Mouse (Mus musculus): ENCODE measurements at regions not wholly inside any gene's neighbourhood (a gene's known extent, or its start where the extent isn't known, plus 50 kb on each side); places are given as distances from the start of the nearest gene placed in this dataset.

DNA sequence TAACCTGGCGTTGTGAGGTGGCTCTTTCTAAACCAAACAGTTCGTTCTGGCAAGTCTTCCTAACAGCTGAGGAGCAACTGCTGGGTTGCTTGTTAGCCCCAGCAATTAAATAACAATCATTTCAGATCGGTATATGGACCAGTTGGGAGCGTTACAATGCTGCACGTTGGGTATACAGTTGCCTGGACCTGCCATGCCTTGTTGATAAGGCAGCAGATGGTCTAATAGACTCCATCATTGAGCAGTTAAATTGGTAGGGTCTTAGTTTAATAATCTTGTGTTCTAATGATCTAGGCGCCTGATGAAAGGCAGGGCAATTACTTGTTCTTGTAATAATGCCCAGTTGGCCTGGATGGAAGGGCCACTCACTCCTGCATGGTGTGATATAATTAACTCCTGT lies 150.1 kb upstream of the Eomes start:
- DNase-seq = no peak

DNA sequence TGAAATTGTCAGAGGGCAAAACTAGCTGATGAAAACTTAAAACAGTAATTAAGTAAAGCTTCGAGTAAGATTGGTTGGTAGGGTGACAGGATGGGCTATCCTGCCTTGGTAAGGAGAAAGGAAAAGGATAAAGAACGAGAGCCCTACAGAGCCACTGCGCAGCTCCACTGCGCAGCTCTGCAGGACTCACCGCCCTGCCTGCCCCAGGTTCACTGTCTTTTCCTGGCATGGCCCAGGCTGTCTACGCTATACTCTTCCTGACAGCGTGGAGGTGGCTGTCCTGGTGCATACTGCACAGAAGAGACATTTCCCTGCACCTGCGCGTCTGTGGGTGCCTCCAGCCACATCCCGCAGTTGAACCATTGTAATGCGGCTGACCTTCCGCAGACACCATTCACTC lies 136.6 kb upstream of the Eomes start:
- peak; percentile 26 for DNase-seq

DNA sequence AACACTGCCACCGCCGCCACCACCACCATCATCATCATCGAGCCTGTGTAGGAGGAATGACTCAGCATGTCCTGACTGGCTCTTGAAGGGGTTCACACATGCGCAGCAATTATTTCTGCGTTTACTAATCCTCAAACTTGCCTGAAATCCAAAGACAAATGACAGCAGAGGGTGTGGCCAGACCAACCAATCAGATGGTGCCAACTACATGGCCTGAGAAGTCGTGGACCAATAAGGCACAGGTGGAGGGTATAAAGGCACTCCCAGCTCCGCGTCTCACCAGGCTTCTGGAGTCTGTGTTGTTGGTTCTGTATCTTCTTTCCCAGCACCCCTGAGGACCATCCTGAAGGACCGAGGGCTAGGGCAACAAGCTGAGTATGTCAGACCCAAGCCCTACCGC lies 123.1 kb upstream of the Eomes start:
- no peak for DNase-seq

DNA sequence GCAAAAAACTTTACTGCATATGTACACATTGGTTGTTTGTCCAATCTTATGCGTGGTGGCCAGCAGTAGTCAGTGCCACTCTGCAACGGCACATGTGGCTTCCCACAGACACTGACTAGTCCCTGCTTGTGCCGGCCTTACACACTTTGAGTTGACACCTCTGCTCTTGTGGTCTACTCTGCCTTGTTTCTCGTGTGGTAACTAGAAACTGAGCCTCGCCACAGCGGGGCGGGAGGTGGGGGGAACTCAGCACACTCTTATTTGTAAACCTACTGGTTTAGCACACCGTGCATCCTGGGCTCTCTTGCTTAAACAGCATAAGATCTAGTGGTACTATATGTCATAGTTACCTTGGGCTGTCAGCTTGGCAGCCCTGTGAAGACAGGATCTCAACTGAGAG lies 120.6 kb upstream of the Eomes start:
- no peak for DNase-seq

DNA sequence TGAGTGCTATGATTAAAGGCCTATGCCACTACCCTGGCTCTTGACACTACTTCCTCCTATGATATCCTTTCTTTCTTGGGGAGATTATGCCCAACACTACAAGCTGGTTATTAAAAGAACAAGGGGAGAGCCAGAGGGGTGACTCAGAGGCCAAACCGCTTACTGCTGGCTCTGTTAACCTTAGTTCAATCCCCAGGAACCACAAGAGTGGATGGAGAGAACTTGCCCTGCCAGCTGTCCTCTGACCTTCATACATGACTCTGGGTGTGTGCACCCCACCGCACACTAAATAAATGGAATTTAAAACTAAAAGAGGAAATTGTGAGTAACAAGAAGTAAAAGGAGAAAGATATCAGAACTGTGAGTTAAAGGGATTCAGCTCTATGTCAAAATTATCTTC lies 114.1 kb upstream of the Eomes start:
- no peak for DNase-seq

DNA sequence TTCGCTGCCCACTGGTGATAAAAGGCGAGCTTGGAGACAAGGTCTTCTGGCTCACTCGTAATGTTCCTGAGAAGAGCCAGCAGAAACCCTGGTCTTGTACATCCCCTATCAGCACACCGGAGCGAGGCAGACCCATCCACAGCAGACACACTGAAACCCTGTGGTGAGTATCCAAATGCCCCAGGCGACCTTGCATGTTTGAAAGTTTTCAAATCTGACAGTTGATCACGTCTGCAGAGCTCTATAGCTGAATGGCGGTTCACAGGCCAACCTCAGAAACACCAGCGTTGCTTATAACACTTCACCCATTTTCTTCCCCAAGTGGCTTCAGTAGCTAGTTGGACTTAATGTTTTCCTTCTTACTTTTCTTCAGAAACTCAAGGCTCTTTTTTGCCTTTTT lies 112.6 kb upstream of the Eomes start:
- no peak for DNase-seq

DNA sequence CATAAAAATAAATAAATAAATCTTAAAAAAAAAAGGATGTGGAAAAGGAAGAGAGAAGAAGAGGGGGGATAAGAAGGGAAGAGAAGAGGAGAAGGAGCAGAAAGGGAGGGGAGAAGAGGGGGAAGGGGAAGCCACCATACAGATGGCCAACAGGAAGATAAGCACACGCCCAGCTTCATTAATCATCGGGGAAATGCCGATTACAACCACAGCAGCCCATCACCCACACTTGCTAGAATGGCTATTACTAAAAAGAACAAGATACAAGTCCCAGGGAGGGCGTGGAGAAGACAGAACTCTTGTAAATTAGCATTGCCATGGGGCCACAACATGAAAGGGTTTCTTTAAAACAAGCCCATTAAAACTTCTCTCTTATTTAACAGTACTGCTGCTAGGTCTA lies 110.7 kb upstream of the Eomes start:
- no peak for DNase-seq

DNA sequence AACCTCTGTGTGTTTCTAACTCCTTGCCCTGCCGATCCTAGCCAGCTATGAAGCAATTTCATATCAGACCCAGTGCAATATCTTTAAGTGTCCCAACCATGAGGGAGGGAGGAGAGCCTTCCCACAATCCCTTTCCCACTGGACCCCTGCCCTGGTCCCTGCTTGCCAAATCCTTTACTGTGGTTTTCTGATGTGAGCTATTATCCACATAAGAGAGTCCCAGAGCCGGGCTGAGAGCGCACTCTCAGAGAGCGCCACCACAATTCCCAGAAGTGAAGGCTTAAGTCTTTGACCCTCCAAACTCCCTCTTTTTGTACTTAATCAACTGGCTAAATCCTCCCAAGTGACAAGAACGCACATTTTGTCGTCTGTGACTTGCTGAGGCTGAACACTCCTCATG lies 107.4 kb upstream of the Eomes start:
- DNase-seq = no peak

DNA sequence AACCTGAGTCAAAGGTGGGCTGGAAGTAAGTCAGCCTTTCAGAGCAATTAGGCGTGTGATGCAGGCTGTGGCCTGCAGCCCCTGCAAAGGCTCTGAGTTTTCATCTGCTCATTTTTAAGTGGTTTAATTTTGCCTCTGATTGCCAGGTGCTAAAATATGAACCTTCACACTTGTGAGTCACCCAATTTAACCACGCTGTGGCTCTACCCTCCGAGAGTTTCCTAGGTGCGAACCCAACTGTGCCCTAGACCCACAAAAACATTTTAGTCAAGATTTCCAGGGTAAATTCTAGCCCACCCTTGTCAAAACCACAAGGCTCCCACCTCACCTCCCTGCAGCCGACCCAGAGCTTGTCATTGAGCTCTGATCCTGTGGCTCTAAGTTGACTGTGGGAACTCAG lies 103.3 kb upstream of the Eomes start:
- DNase-seq = no peak

DNA sequence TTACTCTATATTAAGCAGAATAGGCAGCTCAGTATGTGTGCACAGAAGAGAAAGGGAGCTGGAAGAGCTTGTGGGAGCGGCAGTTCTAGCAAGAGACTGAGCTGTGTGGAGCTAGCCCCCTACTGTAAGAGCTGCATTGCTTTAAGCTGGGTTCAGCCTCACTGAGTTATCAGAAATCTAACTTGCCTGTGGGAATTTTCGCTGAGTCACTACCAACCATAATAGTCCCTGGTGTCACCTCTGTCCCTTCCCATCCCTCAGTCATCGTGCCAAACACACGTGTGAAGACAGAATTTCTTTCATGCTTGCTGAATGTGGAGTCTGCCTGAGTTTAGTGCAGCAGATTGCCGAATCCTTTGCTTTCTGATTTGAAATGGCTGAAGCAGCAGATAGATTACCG lies 99.0 kb upstream of the Eomes start:
- no peak for DNase-seq

DNA sequence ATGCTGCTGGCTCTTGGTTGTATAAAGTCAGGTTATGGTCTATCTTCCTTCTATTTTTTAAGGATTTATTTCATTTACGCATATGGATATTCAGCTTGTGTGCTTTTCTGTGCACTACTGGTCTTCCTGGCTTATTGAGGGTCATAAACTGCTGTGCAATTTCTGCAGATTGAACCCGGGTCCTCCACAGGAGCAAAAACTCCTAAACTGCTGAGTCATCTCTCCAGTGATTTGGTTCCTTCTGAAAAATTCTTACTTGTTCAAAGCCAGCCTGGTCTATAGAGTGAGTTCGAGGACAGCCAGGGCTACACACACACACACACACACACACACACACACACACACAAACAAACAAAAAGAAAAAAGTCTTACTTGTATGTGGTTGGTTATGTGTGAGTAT lies 95.5 kb upstream of the Eomes start:
- no peak for DNase-seq

DNA sequence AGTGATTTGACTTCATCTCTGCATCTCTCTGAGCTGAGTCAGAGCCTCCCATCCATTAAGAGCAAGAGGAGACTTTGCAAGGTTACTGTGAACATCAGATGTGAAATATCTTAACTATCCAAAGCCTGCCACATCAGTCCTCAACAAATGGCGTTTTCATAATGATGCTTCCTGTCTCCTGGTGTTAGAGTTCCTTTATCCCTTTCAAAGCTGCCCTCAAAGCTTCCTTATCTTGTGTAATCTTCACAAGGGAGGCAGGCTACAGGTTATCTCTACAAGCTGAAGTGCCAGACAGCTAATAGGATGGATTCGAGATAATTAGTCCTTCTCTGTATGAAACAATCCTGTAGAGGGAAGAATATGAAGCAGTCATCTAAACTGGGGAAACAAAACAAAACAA lies 93.4 kb upstream of the Eomes start:
- DNase-seq = no peak

DNA sequence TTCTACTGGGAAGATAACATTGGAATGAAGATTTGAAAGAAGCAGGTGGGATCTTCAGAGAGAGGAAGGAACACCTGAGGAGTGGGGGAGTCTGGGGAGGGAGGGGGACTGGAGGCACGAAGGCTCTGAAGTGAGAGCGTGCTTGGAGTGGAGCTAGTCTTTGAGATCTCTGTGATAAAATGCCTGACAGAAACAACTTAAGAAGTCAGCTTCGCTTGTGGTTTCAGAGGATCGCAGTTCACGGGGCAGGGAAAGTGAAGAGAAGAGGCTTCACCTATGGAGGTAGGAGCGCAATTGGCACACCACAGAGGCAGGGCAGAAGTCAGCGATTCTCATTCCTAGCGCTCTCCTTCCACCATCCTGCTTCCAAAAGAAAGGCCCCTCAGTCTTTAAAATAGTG lies 90.4 kb upstream of the Eomes start:
- DNase-seq = no peak

DNA sequence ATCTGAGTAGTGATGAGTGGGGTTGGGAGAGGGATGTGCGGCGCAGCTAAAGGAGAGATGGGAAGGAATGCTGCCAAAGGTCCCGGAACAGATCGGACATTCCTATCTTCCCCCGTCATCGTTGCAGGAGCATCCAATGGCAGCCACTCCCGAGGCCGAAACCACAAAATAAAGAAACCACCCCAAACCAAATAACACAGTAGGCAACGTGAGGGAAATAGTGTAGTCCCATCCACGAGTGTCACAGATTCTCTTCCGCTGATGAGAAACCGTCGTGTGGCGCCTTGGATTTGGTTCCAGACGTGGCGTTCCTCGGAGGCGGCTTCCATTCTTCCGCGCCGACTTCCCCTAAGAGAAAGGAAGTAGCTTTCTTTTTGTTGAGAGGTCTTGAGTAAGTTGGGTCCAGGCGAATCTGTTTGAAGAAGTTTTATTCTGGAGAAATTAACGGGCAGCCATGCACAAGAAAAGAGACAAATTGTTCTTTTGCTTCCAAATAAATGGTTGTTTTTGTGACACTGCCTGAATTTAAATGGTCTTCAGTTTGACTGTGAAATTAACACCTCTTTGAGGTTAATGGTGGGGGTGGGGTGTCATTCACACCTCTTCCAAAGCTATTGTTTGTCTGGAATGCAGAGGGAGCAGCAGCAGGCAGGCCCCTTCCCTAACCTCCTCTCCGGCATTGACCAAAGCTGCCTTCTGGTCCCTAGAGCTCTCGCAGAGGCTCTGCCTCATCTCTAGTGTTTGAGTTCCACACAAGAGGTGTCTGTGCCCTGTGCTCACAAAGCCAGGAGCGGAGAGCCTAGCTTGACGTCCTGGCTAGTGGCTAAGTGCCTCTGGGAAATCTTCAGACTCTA lies 88.3 kb upstream of the Eomes start:
- DNase-seq = peak; percentile 46

DNA sequence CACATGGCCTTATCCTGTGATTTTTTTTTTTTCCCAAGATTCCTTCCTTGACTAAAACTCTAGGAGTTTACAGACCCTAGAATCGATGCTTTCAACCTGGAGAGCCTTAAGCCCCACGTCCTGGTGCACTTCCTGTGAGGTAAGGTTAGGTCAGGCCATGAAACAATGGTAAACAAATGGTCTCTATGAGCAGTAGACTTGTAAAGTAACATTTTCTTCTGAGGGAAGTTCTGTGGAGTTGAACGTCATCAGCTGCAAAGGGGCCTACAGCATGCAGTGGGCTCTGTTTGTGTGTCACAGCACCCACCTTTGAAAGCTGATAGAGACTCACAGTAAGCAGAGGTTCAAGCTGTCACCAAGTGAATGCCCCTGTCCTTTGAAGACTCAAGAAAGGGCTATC lies 87.3 kb upstream of the Eomes start:
- DNase-seq = no peak

DNA sequence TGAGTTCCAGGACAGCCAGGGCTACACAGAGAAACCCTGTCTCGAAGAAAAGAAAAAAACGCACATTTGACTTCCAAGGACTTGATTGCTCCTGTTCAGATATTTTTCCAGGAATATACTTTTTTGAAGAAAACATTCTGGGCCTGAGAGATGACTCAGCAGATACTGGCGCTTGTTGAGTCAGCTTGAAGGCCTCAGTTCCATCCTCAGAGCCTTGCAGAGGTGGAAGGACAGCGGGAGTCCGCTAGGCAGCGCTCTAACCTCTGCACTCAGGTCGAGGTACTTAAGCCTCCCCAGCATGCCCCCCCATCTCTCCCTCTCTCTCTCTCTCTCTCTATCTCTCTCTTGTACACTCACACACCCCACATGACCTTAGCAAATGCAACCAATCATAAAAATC lies 86.3 kb upstream of the Eomes start:
- DNase-seq = no peak

DNA sequence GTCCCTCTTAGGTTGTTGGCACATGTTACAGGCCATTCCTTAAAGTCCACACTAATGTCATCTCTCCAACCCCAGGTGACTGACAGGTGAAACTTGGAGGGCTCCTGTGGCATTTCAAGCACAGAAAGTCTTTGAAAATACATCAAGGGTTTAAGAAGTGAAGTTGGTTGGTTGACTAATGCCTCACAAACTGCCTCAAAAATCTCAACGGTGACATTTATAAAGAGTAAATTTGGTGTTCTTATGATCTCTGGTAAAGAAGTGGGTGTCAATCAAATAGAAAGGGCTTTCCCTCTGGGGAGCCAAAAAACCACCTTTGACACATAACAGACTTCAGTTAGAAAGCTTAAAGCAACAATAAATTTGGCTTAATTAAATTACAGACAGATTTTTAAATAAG lies 85.2 kb upstream of the Eomes start:
- no peak for DNase-seq

DNA sequence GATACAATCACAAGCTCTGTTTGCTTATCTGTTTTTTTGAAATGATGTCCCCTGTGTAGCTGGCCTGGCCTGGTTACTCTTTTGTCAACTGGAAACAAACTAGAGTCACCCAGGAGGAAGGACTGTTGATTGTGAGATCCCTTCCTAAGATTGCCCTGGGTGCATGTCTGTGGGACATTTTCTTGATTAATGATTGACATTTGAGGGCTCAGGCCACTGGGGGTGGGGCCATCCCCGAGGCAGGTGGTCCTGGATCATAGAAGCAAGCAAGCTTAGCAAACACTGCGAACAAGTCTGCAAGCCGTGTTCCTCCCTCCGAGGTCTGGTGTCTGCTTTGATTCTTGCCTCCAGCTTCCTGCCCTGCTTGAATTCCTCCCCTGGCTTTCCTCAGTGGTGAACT lies 84.4 kb upstream of the Eomes start:
- DNase-seq = no peak

DNA sequence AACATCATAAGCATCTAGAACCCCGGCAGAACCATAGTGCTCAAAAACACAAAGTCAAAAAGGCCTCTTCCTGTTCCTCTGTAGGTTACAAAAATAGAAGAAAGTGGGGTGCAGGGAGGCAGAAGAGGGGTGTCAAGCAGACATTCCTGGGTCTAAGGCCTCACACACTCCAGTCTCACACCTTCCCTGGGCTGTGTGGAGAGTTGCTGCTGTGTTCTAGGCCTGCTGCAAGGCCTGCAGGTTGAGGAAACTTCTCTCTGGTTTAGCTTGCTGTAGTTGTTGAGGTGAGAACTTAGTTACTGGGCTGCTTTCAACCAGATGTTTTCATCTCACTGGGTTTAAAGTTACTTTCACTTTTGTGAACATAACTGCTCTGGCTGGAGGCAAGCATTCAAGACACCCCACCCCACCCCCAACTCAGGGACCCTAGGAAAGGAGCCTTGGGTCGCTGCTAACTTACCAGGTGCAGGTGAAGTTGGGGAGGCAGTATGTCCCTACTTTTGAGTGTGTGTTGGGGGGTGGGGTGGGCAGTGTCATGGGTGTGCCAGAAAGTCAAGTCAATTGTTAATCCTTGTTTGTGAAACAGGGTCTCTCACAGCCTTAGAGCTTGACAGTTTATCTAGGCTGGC lies 81.5 kb upstream of the Eomes start:
- no peak for DNase-seq

DNA sequence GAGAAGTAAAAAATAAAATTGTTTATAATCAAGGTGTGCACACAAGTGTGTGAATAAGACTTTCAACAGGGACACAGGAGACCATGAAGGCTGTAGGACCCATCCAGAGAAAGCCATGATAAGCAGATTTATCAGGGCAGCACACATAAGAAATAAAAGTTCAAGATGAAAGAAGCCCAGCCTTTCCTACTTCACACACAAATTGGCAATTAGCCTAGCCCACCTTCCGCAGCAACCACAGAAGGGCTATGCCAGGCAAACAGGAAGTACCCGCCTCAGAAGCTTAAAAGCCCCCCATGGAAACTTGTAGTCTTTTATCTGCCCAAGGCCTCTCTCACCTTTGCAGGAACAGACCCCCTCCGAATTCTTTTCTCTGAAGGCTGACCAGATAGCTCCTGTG lies 77.5 kb upstream of the Eomes start:
- no peak for DNase-seq

DNA sequence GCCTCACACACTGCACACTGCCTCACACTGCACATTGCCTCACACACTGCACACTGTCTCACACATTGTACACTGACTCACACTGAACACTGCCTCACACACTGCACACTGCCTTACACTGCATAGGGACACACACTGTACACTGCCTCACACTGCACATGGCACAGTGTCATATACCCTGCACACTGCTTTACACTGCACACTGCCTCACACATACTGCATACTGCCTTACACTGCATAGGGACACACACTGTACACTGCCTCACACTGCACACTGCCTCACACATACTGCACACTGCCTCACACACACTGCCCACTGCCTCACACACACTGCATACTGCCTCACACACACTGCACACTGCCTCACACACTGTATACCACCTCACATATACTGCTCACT lies 76.8 kb upstream of the Eomes start:
- DNase-seq = no peak

DNA sequence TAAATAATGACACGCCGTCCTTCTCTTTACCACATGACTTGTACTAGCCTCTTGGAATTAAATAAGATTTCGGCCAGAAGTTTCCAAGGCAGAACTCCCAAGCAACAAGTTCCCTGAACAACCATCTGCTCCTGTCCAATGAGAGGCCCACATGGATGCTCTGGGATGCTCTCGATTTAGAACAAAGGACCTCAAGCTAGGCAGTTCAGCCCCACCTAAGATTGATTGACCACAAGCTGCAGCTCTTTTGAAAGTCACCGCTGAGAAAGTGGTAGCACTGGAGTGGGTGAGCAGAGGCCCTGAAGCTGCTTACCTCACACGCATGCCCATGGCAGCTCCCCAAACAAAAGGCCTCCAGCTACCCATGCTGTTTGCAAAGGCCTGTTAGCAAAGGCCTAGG lies 73.1 kb upstream of the Eomes start:
- DNase-seq = no peak

DNA sequence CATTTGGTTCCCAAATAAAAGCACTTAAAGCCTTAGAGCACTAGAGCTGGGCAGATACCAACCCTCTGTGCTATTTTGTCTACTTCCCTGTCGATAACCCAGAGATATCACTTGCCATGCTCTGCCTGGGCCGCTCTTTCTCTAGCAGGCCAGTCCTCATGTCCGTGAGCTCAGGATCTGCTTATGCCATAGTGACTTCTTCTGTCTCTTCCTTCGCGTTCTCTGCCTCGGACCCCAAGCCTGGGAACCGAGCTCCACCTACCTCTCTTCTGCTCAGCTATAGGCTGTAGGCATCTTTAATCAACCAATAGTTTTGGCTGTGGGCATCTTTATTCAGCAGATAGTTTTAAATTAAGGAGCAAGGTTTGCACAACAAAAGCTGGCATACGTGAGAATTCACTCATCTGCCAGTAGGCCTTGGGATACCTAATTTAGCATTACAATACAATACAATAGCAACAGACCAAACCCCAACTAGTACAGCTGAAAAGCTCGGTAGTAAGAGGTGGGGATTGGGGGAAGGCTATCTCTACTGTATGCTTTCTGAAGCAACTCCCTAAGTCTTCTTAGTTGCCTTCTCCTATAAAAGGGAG lies 72.0 kb upstream of the Eomes start:
- no peak for DNase-seq

DNA sequence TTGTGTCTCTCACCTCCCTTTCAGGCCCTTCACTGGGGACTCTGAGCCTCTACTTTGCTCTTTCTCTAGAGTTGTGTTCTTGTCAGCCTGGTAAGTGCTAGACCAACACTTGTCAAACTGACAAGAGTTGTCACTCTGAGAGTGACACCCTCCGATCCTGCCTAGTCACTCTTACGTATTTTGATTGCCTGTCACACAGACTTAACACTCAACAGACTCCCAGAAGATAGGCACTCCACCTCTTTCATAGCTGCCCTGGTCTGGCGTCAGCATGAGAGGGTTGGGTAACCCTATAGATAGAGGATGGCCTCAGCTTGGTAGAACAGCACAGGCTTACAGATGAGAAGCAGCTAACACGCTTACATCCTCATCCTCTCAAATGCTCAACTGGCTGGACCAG lies 62.0 kb upstream of the Eomes start:
- no peak for DNase-seq

DNA sequence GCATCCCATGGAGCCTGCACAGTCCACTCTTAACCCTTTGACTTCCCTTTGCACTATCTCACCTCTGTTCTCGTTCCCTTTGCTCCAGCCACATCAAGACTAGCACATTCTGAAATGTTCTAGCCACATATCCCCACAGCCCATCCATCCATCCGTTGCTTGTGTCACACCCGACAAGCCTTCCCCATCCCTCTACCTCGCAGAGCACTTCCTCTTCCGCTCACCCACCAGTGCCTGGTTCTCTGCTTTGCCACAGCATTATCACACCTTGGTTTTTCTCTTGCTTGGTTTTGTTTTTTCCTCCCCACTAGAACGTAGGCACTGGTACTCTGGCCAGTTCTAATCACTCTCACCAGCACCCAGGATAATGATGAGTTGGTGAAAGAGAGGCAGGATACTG lies 61.5 kb upstream of the Eomes start:
- DNase-seq = no peak

Measured in embryo, embryonic 11 days (tissue).